Mouse (Mus musculus) ovary, postnatal 36 days (tissue): ENCODE measurements around the gene Asz1.

Experiments used
- DNase-seq: peaks from one replicate; pipeline ENCODE4 v3.0.0; 2022; ENCODE audit warnings: low spot score, mixed read lengths

Asz1 gene

DNA sequence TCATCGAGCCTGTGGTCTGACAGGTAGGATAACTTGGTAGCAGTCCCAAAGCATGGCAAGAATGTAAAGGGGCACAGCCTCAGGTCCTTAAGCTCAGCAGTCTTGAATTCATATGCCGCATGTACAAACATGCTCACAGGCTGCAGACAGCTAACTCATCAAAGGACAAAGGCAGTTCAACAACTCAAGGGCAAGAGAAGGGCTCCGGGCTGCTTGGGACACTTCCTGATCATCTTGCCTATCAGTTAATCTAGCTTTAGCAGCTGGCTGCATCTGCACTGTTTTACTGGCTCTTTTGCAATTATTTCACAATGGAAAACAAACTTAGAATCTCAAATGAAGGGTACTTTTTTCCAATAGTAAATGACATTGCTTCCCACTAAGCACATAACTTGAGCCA is 101.5 kb downstream of the Asz1 start:
- DNase-seq = no peak

DNA sequence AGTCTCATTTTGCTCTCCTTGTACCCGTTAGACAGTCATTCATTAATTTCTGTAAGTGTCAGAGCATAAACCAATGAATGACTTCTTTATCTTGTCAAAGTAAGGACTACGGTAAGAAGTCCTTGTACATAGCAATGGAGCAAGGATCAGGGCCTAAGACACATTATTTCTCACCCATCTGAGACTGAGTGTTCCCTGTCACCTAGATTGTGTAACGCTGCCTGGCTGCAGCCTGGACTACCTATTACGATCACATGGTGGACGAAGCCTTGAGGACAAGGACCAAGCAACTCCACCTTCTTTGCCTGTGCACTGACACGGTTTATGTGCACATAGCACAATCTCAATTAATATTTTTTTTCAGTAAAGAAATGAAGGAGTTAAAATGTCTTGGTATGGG is 106.8 kb downstream of the Asz1 start:
- DNase-seq = no peak
